Mouse (Mus musculus): Measurements from ENCODE around the gene Hid1. TPM values are rescaled to one million over a fixed set of nuclear protein-coding genes. Genes with fewer than 3 reads are reported as not detected.

The Hid1 gene
- polyA plus RNA-seq (2015; fragmentation: Illumina TruSeq; extraction: RNeasy Lipid Tissue Mini Kit (QIAGEN cat#74804); ENCODE audit: insufficient read depth, low replicate concordance): 6.4 TPM

DNA sequence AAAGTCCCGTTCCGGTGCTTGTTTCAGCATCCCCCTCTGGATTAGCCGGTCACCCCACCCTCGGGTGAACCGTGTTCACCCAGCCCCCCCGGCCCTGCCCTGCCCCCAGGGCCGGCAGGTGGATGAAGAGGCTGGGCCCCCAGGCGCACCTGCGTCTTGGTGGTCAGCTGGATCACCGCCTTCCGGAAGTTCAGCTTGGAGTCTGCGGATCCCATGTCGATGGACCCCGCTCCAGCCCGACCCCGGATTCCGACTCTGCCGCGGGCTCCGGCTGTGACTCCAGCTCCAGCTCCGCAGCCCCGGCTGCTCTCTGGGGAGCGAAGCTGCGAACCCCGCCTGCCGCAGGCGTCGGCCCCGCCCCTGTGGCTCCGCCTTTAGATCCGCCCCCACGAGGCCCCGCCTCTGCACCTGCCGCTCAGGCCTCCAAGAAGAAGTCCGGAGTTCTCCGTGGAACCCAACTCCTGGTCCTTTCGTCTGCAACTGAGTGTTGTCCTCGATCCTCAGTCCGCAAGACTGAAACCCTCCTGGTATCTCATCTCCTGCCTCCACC is at the start of gene Hid1:
Hid1 (minus strand) TSS at position 362 of the 550 bp plus-strand sequence.

DNA sequence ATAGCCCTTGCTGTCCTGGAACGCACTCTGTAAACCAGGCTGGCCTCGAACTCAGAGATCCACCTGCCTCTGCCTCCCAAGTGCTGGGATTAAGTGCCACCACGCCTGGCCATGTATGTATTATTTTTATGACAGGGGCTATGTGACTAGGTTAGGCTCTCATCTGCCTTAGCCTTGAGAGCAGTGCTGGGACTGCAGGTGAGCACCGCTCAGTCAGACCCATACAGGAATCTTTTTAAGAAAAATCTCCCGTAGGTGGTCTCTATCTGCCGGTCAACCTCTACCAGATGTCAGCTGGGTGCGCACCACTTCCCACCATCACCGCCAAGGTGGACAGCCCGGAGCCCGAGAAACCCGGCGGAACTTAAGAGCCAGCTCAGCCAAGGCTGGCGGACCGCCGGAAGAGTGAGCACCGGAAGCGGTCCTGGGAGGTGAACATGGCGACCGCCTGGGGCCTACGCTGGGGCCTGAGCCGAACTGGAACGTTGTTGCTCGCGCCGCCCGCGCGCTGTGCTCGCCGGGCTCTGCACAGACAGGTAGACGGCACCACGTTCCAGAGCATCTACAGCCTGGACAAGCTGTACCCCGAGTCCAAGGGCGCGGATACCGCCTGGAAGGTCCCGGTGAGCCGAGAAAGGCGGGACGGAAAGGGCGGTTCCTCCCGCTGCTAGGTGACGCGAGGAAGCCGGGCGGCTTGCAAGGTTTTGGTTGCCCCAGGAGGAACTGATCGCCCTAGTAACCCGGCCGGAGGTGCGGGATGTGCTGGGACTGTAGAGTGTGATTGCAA is 36.0 kb upstream of the Hid1 start, which contains the start of gene Mrpl58:
Mrpl58 (plus strand) TSS at position 415 of the 787 bp plus-strand sequence.

DNA sequence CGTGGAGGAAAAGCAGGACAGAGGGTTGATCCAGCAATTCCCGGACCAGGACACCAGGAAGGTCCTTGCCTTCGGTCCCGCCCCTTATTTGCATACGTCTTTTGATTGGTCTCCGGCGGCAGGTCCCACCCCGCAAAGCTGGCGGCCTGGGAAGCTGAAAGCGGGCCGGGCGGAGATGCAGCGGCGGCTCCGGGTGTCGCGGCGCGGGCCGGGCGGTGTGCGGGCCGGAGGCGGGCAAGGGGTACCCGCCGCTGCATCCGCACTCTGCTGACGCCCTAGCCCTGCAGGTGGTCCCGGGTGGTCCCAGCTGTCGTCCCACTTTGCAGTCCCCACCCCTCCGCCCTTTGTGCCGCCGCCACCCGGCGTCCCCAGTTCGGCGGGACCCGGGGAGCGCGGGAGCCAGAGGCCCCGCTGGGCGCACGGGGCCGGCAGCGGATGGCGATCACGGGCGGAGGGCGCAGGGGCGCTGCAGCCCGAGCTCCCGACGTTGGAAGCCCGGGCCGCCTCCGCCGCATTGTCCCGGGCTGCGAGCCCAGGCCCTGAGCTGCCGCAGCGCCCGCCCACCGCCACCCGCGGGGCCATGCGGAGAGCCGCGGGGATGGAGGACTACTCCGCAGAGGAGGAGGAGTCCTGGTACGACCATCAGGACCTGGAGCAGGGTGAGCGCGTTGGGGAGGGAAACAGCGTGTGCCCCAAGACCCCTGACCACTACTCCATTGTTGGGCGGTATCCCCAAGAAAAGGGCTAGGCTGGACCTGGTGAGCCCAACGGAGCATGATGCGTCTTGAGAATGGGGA is 14.4 kb upstream of the Hid1 start, which contains the start of gene Cdr2l:
Cdr2l (plus strand) TSS at position 174 of the 797 bp plus-strand sequence.

DNA sequence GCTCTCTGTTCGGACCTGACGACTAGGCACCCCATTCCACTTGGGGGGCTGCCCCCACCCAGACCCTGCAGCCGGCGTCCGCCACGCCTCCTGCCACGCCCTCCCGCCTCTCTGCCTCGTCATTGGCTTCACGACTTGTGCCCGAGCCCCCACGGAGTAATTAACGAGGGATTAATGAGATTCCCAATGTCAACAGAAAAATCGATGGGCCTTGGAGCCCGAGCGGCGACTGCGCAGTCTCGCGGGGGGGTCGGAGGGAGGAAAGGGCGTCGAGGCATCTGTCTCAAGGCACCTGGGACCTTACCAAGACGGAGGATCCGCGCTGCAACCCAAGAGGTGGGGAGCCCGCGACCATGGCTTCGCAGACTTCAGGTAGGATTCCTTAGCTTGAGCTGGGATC is 33.0 kb downstream of the Hid1 start, which contains the start of gene Otop3:
Otop3 (plus strand) TSS at position 201 of the 400 bp plus-strand sequence.

DNA sequence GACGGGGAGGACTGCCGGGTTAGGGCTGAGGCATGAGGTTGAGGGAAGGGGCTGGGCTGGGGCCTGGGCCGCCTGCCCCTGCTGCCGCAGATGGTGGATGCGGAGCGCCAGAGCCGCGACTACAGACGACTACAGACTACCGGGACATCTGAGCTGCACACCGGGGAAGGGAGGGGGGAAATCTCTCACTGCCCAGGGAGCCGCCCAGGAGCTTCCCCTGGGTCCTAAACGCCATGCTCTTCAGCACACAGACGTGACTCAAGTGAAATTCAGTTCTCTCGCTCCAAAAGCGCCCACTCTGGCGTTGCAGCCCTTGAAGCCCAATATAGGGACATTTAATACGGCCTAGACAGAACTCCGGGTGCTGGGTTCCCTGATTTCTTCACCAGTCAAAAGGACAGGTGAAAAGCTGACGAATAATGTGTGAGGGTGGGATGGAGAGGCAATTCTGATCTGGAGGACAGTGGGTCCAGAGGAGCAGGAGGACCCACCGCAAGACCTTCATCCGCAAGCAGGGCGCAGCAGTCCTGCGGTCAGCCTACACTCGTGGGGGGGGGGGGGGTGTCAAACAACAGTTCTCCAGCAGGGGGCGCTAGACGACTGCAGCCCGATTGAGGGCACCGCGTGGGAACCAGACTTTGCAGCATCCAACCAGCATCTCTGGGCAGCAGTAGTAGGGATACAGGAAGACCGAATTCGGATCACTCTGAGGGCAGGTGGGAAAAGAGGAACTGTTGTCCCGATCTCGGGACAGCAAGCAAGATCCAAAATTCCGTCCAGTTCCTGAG is 45.5 kb downstream of the Hid1 start, which contains the start of gene Ush1g:
Ush1g (minus strand) TSS at position 136 of the 788 bp plus-strand sequence.

DNA sequence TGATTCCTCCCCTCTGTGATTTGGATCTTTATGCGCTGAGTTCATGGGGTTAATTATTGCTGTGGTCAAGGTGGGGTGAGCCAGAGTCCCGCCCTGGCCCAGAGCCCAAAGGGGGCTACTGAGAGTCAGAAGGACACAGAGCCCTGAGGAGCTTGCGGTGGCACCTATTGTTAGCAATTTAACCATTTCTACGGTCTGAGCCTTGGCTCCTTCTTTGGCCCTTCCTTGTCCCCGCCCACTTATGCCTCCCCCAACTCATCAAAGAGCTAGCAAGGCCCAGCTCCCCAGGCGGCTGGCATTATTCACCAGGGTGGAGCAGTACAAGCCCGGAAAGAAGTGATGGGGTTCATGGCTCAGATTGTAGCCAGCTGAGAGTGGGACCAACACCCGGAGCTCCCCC is 60.7 kb downstream of the Hid1 start, which contains the start of gene Otop2:
Otop2 (plus strand) TSS at position 301 of the 400 bp plus-strand sequence.

Other genes with a start within 250 kb of the Hid1 start
- gene Cd300lf, start 233.8 kb downstream of the Hid1 start, polyA plus RNA-seq (2015; fragmentation: Illumina TruSeq; extraction: RNeasy Lipid Tissue Mini Kit (QIAGEN cat#74804); ENCODE audit: insufficient read depth, low replicate concordance): 35.4 TPM
- gene Slc9a3r1, start 204.4 kb downstream of the Hid1 start, polyA plus RNA-seq (2015; fragmentation: Illumina TruSeq; extraction: RNeasy Lipid Tissue Mini Kit (QIAGEN cat#74804); ENCODE audit: insufficient read depth, low replicate concordance): 51.1 TPM
- gene Tmem104, start 180.3 kb downstream of the Hid1 start, polyA plus RNA-seq (2015; fragmentation: Illumina TruSeq; extraction: RNeasy Lipid Tissue Mini Kit (QIAGEN cat#74804); ENCODE audit: insufficient read depth, low replicate concordance): 2.9 TPM
- 16.0 TPM for gene Nat9, start 179.9 kb downstream of the Hid1 start, polyA plus RNA-seq (2015; fragmentation: Illumina TruSeq; extraction: RNeasy Lipid Tissue Mini Kit (QIAGEN cat#74804); ENCODE audit: insufficient read depth, low replicate concordance)
- 1.3 TPM for gene Grin2c, start 100.5 kb downstream of the Hid1 start, polyA plus RNA-seq (2015; fragmentation: Illumina TruSeq; extraction: RNeasy Lipid Tissue Mini Kit (QIAGEN cat#74804); ENCODE audit: insufficient read depth, low replicate concordance)
- 13.0 TPM for gene Fdxr, start 90.7 kb downstream of the Hid1 start, polyA plus RNA-seq (2015; fragmentation: Illumina TruSeq; extraction: RNeasy Lipid Tissue Mini Kit (QIAGEN cat#74804); ENCODE audit: insufficient read depth, low replicate concordance)
- gene Fads6, start 70.1 kb downstream of the Hid1 start, polyA plus RNA-seq (2015; fragmentation: Illumina TruSeq; extraction: RNeasy Lipid Tissue Mini Kit (QIAGEN cat#74804); ENCODE audit: insufficient read depth, low replicate concordance): 1.5 TPM
- not detected for gene Otop2, start 60.6 kb downstream of the Hid1 start, polyA plus RNA-seq (2015; fragmentation: Illumina TruSeq; extraction: RNeasy Lipid Tissue Mini Kit (QIAGEN cat#74804); ENCODE audit: insufficient read depth, low replicate concordance)
- 1.3 TPM for gene Ush1g, start 45.7 kb downstream of the Hid1 start, polyA plus RNA-seq (2015; fragmentation: Illumina TruSeq; extraction: RNeasy Lipid Tissue Mini Kit (QIAGEN cat#74804); ENCODE audit: insufficient read depth, low replicate concordance)
- not detected for gene Otop3, start 33.0 kb downstream of the Hid1 start, polyA plus RNA-seq (2015; fragmentation: Illumina TruSeq; extraction: RNeasy Lipid Tissue Mini Kit (QIAGEN cat#74804); ENCODE audit: insufficient read depth, low replicate concordance)
- 3.0 TPM for gene Cdr2l, start 14.2 kb upstream of the Hid1 start, polyA plus RNA-seq (2015; fragmentation: Illumina TruSeq; extraction: RNeasy Lipid Tissue Mini Kit (QIAGEN cat#74804); ENCODE audit: insufficient read depth, low replicate concordance)
- 64.5 TPM for gene Mrpl58, start 36.0 kb upstream of the Hid1 start, polyA plus RNA-seq (2015; fragmentation: Illumina TruSeq; extraction: RNeasy Lipid Tissue Mini Kit (QIAGEN cat#74804); ENCODE audit: insufficient read depth, low replicate concordance)
- 558 TPM for gene Atp5h, start 52.2 kb upstream of the Hid1 start, polyA plus RNA-seq (2015; fragmentation: Illumina TruSeq; extraction: RNeasy Lipid Tissue Mini Kit (QIAGEN cat#74804); ENCODE audit: insufficient read depth, low replicate concordance)
- 34.0 TPM for gene Kctd2, start 52.4 kb upstream of the Hid1 start, polyA plus RNA-seq (2015; fragmentation: Illumina TruSeq; extraction: RNeasy Lipid Tissue Mini Kit (QIAGEN cat#74804); ENCODE audit: insufficient read depth, low replicate concordance)
- not detected for gene Trim80, start 72.8 kb upstream of the Hid1 start, polyA plus RNA-seq (2015; fragmentation: Illumina TruSeq; extraction: RNeasy Lipid Tissue Mini Kit (QIAGEN cat#74804); ENCODE audit: insufficient read depth, low replicate concordance)
- gene Slc16a5, start 94.7 kb upstream of the Hid1 start, polyA plus RNA-seq (2015; fragmentation: Illumina TruSeq; extraction: RNeasy Lipid Tissue Mini Kit (QIAGEN cat#74804); ENCODE audit: insufficient read depth, low replicate concordance): 6.9 TPM
- 16.0 TPM for gene Armc7, start 107.9 kb upstream of the Hid1 start, polyA plus RNA-seq (2015; fragmentation: Illumina TruSeq; extraction: RNeasy Lipid Tissue Mini Kit (QIAGEN cat#74804); ENCODE audit: insufficient read depth, low replicate concordance)
- 60.8 TPM for gene Nt5c, start 124.1 kb upstream of the Hid1 start, polyA plus RNA-seq (2015; fragmentation: Illumina TruSeq; extraction: RNeasy Lipid Tissue Mini Kit (QIAGEN cat#74804); ENCODE audit: insufficient read depth, low replicate concordance)
- gene Jpt1, start 146.6 kb upstream of the Hid1 start, polyA plus RNA-seq (2015; fragmentation: Illumina TruSeq; extraction: RNeasy Lipid Tissue Mini Kit (QIAGEN cat#74804); ENCODE audit: insufficient read depth, low replicate concordance): 133 TPM
- 663 TPM for gene Sumo2, start 168.5 kb upstream of the Hid1 start, polyA plus RNA-seq (2015; fragmentation: Illumina TruSeq; extraction: RNeasy Lipid Tissue Mini Kit (QIAGEN cat#74804); ENCODE audit: insufficient read depth, low replicate concordance)
- 89.0 TPM for gene Nup85, start 196.7 kb upstream of the Hid1 start, polyA plus RNA-seq (2015; fragmentation: Illumina TruSeq; extraction: RNeasy Lipid Tissue Mini Kit (QIAGEN cat#74804); ENCODE audit: insufficient read depth, low replicate concordance)
- gene Mrps7, start 236.2 kb upstream of the Hid1 start, polyA plus RNA-seq (2015; fragmentation: Illumina TruSeq; extraction: RNeasy Lipid Tissue Mini Kit (QIAGEN cat#74804); ENCODE audit: insufficient read depth, low replicate concordance): 23.8 TPM
- 52.1 TPM for gene Gga3, start 236.3 kb upstream of the Hid1 start, polyA plus RNA-seq (2015; fragmentation: Illumina TruSeq; extraction: RNeasy Lipid Tissue Mini Kit (QIAGEN cat#74804); ENCODE audit: insufficient read depth, low replicate concordance)
- gene Mif4gd, start 245.2 kb upstream of the Hid1 start, polyA plus RNA-seq (2015; fragmentation: Illumina TruSeq; extraction: RNeasy Lipid Tissue Mini Kit (QIAGEN cat#74804); ENCODE audit: insufficient read depth, low replicate concordance): 145 TPM

Measured in spleen, adult 10 weeks (tissue).